Mouse (Mus musculus) MEL (cell line): Measurements from ENCODE around the gene Foxn3. TPM values are rescaled to one million over a fixed set of nuclear protein-coding genes. Genes with fewer than 3 reads are reported as not detected.

Experiments used
- DNase-seq: peaks from one replicate; pipeline ENCODE4 v3.0.0; 2011; ENCODE audit warnings: low read depth, low spot score
- H3K27ac ChIP-seq: 2 replicates; pipeline ENCODE4 v1.5.1; 2012; ENCODE audit warnings: low read depth, mild to moderate bottlenecking, control low read depth, low read length, moderate library complexity; ENCODE audit not compliant: control insufficient read depth
- H3K27me3 ChIP-seq, 2 experiments: fragments of 150-350 bp in 1 of 2; sonication (generic) in 1 of 2; 2 replicates each; pipeline ENCODE4 v1.6.1; 2012; ENCODE audit warnings: low read length in 2 of 2, mild to moderate bottlenecking in 2 of 2, improper control_type of control experiment in 1 of 2, moderate library complexity in 1 of 2; ENCODE audit not compliant: insufficient read depth in 2 of 2, control insufficient read depth in 1 of 2
- H3K36me3 ChIP-seq, 2 experiments: 2 replicates each; pipeline ENCODE4 v1.6.1; 2012 to 2014; ENCODE audit warnings: low read length in 2 of 2, improper control_type of control experiment in 1 of 2, inconsistent platforms in 1 of 2, mild to moderate bottlenecking in 1 of 2; ENCODE audit not compliant: insufficient read depth in 2 of 2, control insufficient read depth in 1 of 2
- H3K4me1 ChIP-seq, 2 experiments: fragments of 150-350 bp in 1 of 2; sonication (generic) in 1 of 2; 2 replicates each; pipeline ENCODE4 v1.6.1; 2012; ENCODE audit warnings: low read length in 2 of 2, improper control_type of control experiment in 1 of 2, mild to moderate bottlenecking in 1 of 2; ENCODE audit not compliant: insufficient read depth in 2 of 2, control insufficient read depth in 1 of 2
- H3K4me3 ChIP-seq, 2 experiments: fragments of 150-350 bp in 1 of 2; sonication (generic) in 1 of 2; 2 replicates each; pipeline ENCODE4 v1.5.1; 2012; ENCODE audit warnings: low read depth in 2 of 2, low read length in 2 of 2, mild to moderate bottlenecking in 2 of 2, moderate library complexity in 2 of 2, control low read depth in 1 of 2, improper control_type of control experiment in 1 of 2; ENCODE audit not compliant: control insufficient read depth in 1 of 2, insufficient read depth in 1 of 2
- H3K79me2 ChIP-seq: 2 replicates; pipeline ENCODE4 v1.6.1; 2012; ENCODE audit warnings: mild to moderate bottlenecking, low read length, moderate library complexity; ENCODE audit not compliant: control insufficient read depth, poor library complexity, insufficient read depth
- H3K9ac ChIP-seq: 2 replicates; pipeline ENCODE4 v1.6.1; 2012; ENCODE audit warnings: low read depth, mild to moderate bottlenecking, control low read depth, low read length, moderate library complexity; ENCODE audit not compliant: control insufficient read depth, poor library complexity, severe bottlenecking
- H3K9me3 ChIP-seq: fragments of 150-350 bp; sonication (generic); replicated peaks from 2 replicates; pipeline ENCODE4 v1.6.1; 2012; ENCODE audit warnings: mild to moderate bottlenecking, low read length, improper control_type of control experiment, moderate library complexity; ENCODE audit not compliant: insufficient read depth
- BHLHE40 ChIP-seq: IDR thresholded peaks from 2 replicates; pipeline ENCODE4 v1.6.1; 2012; ENCODE audit warnings: low read depth, mild to moderate bottlenecking, inconsistent platforms, low read length, improper control_type of control experiment, borderline replicate concordance
- CHD2 ChIP-seq: IDR thresholded peaks from 2 replicates; pipeline ENCODE4 v1.6.1; 2011; ENCODE audit warnings: low read length, improper control_type of control experiment
- CTCF ChIP-seq, 3 experiments: IDR thresholded peaks in 2 of 3; conservative IDR thresholded peaks in 1 of 3; 2 replicates each; pipeline ENCODE4 v1.5.1; 2011 to 2012; ENCODE audit warnings: low read length in 3 of 3, low read depth in 2 of 3, mild to moderate bottlenecking in 2 of 3, improper control_type of control experiment in 1 of 3, inconsistent platforms in 1 of 3, mixed read lengths in 1 of 3, moderate library complexity in 1 of 3; ENCODE audit not compliant: control insufficient read depth in 1 of 3, insufficient read depth in 1 of 3, poor library complexity in 1 of 3, severe bottlenecking in 1 of 3
- ETS1 ChIP-seq: IDR thresholded peaks from 2 replicates; pipeline ENCODE4 v1.6.1; 2012; ENCODE audit warnings: low read depth, mild to moderate bottlenecking, inconsistent platforms, low read length, improper control_type of control experiment, moderate library complexity
- GATA1 ChIP-seq: IDR thresholded peaks from 2 replicates; pipeline ENCODE4 v1.6.1; 2011; ENCODE audit warnings: low read depth, low read length, improper control_type of control experiment
- JUND ChIP-seq: IDR thresholded peaks from 2 replicates; pipeline ENCODE4 v1.6.1; 2011; ENCODE audit warnings: low read depth, mild to moderate bottlenecking, improper control_type of control experiment, low read length
- MAFK ChIP-seq: IDR thresholded peaks from 2 replicates; pipeline ENCODE4 v1.6.1; 2011; ENCODE audit warnings: low read depth, mild to moderate bottlenecking, low read length, improper control_type of control experiment, borderline replicate concordance
- MEF2A ChIP-seq: IDR thresholded peaks from 2 replicates; pipeline ENCODE4 v1.6.1; 2014; ENCODE audit warnings: low read depth, mild to moderate bottlenecking, inconsistent platforms, low read length, improper control_type of control experiment; ENCODE audit not compliant: poor library complexity, insufficient replicate concordance, severe bottlenecking; ENCODE audit errors: extremely low read depth
- NRF1 ChIP-seq: IDR thresholded peaks from 2 replicates; pipeline ENCODE4 v1.6.1; 2014; ENCODE audit warnings: low read depth, mild to moderate bottlenecking, inconsistent platforms, low read length, improper control_type of control experiment, moderate library complexity; ENCODE audit not compliant: poor library complexity, insufficient read depth, severe bottlenecking
- POLR2AphosphoS5 ChIP-seq: IDR thresholded peaks from 2 replicates; pipeline ENCODE4 v1.6.1; 2012; ENCODE audit warnings: low read depth, borderline replicate concordance, mild to moderate bottlenecking, inconsistent platforms, low read length, moderate library complexity, mixed read lengths
- SIN3A ChIP-seq: IDR thresholded peaks from 2 replicates; pipeline ENCODE4 v1.6.1; 2012; ENCODE audit warnings: low read length, improper control_type of control experiment, inconsistent platforms
- TAL1 ChIP-seq: IDR thresholded peaks from 2 replicates; pipeline ENCODE4 v1.6.1; 2012; ENCODE audit warnings: mild to moderate bottlenecking, inconsistent platforms, low read length, moderate library complexity, mixed read lengths
- TCF12 ChIP-seq: IDR thresholded peaks from 2 replicates; pipeline ENCODE4 v1.6.1; 2014; ENCODE audit warnings: low read depth, mild to moderate bottlenecking, inconsistent platforms, low read length, improper control_type of control experiment, moderate library complexity
- UBTF ChIP-seq: IDR thresholded peaks from 2 replicates; pipeline ENCODE4 v1.6.1; 2012; ENCODE audit warnings: low read depth, mild to moderate bottlenecking, inconsistent platforms, low read length, improper control_type of control experiment, moderate library complexity, borderline replicate concordance; ENCODE audit not compliant: insufficient read depth
- ZMIZ1 ChIP-seq: IDR thresholded peaks from 2 replicates; pipeline ENCODE4 v1.6.1; 2012; ENCODE audit warnings: low read depth, mild to moderate bottlenecking, inconsistent platforms, low read length, improper control_type of control experiment, moderate library complexity
- ZNF384 ChIP-seq: IDR thresholded peaks from 2 replicates; pipeline ENCODE4 v1.6.1; 2012; ENCODE audit warnings: low read depth, mild to moderate bottlenecking, inconsistent platforms, low read length, improper control_type of control experiment
- polyA plus RNA-seq, 2 experiments: library from polyadenylated mRNA; stranded (reverse) in 1 of 2; unstranded in 1 of 2; fragments of >175 nt in 1 of 2; fragments of >200 nt in 1 of 2; gene quantifications; 2 replicates each; pipeline versions ENCODE4 v1.2.1 to v1.2.4; 2012; ENCODE audit warnings: low replicate concordance in 2 of 2, low read depth in 1 of 2; ENCODE audit not compliant: insufficient read length in 2 of 2, insufficient read depth in 1 of 2, missing spikeins in 1 of 2
- total RNA-seq: library from RNA; depleted of rRNA; stranded (reverse); fragments of 300-350 nt; gene quantifications from 2 replicates; pipeline ENCODE4 v1.2.3, GENCODE M21; 2012

Gene Foxn3
- total and polyA plus RNA-seq, 3 experiments = 15.5 to 22.8 TPM; not detected in 1

DNA sequence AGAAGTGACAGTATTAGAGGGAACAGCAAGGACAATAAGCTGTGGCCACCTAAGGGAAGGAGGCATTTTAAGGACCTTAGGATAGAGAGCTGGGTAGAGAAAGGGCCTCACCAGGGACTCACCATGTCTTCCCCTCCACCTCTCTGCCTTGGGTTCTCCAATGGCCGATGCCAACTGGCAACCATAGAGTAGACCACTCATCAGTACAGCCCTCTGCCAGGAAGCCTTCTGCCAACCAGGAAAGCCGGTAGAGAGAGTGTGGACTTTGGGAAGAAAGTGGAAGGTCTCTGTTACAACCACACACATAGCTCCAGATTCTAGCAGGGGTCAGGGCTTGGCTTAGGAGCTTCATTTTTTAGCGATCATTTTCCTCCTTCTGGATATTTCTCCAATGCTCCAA is 38.5 kb upstream of the Foxn3 start:
- TF ChIP-seq TAL1 = no peak
- TF ChIP-seq GATA1 = no peak
- no peak for TF ChIP-seq BHLHE40
- no peak for TF ChIP-seq CTCF (IDR thresholded peaks at IDR 0.05 in 2 of 3, conservative IDR thresholded peaks at IDR 0.05 in 1 of 3; ENCODE audit: control insufficient read depth in 1 of 3, insufficient read depth in 1 of 3, low read depth in 2 of 3, low read length in 3 of 3, poor library complexity in 1 of 3, severe bottlenecking in 1 of 3)
- no peak for TF ChIP-seq SIN3A
- no peak for TF ChIP-seq MEF2A
- no peak for TF ChIP-seq ZNF384
- no peak for DNase-seq
- Histone ChIP-seq H3K27me3 (no peaks in the 10 kb centered on the region), H3K4me1 (no peaks in the 10 kb centered on the region), H3K27ac (no peak overlapping the region), H3K9ac (no peak overlapping the region), H3K9me3 (no peaks in the 10 kb centered on the region), H3K36me3 (no peaks in the 10 kb centered on the region), H3K4me3 (no peak overlapping the region), H3K79me2 (no peaks in the 10 kb centered on the region)

DNA sequence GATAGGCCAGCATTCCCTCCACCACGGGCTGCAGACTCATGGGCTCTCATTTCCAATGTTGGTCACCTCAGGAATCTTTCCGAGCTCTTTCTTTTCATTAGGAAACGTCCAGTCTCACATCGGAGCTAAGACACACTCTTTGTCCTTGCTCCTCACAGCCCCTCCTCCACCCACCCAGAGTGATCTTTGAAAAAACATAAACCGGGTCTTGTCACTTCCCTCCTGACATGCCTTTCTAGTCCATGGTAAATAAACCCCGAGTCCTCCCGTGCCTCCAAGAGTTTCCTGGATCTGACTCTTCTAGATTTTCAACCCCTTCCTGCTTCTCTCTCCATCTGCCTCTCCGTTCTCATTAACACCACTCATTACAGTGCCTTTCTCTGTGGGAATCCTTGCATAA is 38.0 kb upstream of the Foxn3 start:
- H3K9ac ChIP-seq = no peak overlapping the region
- no peak for DNase-seq
- no peak for TF ChIP-seq MAFK
- TF ChIP-seq JUND = no peak
- no peak for TF ChIP-seq TCF12
- no peak for TF ChIP-seq ETS1
- no peak for TF ChIP-seq CHD2
- TF ChIP-seq TAL1 = no peak
- TF ChIP-seq POLR2AphosphoS5 = no peak
- TF ChIP-seq, all 39 proteins: peak for 0
- no peak overlapping the region for H3K4me3 ChIP-seq
- H3K36me3 ChIP-seq = no peaks in the 10 kb centered on the region
- no peaks in the 10 kb centered on the region for H3K9me3 ChIP-seq
- H3K79me2 ChIP-seq = no peaks in the 10 kb centered on the region
- H3K27ac ChIP-seq = no peak overlapping the region
- H3K27me3 ChIP-seq = no peaks in the 10 kb centered on the region
- H3K4me1 ChIP-seq = no peaks in the 10 kb centered on the region

DNA sequence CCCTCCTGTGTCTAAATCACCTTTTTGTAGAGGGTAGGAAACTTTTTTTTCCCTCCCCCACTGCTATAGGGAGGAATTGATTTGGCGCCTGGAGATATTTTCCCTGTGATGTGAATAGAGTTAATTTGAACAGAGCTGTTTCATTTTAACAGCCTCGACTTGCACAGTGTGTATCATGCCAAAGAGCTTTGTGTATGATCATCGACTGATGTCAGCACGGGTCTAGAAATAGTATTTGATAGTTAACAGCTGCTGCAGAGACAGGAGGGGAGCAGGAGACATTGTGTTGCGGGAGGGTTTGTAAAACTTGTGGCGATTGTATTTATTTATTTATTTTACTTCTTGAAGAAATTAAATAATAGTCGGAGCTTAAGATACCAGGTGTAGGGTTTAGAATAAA is 36.2 kb upstream of the Foxn3 start:
- Histone ChIP-seq H3K27ac (no peak overlapping the region), H3K36me3 (no peaks in the 10 kb centered on the region), H3K4me1 (no peaks in the 10 kb centered on the region), H3K9ac (no peak overlapping the region), H3K79me2 (no peaks in the 10 kb centered on the region), H3K9me3 (no peaks in the 10 kb centered on the region), H3K4me3 (no peak overlapping the region), H3K27me3 (no peaks in the 10 kb centered on the region)
- no peak for TF ChIP-seq NRF1
- no peak for TF ChIP-seq UBTF
- no peak for TF ChIP-seq ZMIZ1
- no peak for DNase-seq
